Mouse (Mus musculus): ENCODE measurements around the gene Ubr3. TPM values are rescaled to one million over a fixed set of nuclear protein-coding genes. Genes with fewer than 3 reads are reported as not detected.

Ubr3 gene
- 42.9 and 53.9 TPM in 2 replicates for total RNA-seq (2014; rRNA removed)
- polyA plus RNA-seq (2015; fragmentation: Nextera tagmentation; extraction: Ambion mirVana), result 7.7 and 10.9 TPM in 2 replicates

- peak within 1 kb of the TSS; percentile 99 for H3K9ac ChIP-seq
- H3K27ac ChIP-seq (ENCODE audit: low read depth, low read length), result peak within 1 kb of the TSS; percentile 95
- TF ChIP-seq CTCF (IDR thresholded peaks at IDR 0.05; ENCODE audit: low read depth), result no peak
- H3K4me2 ChIP-seq (ENCODE audit: low read depth), result peak within 1 kb of the TSS; percentile 85
- peak; percentile 96 for DNase-seq
- no peaks in the 10 kb centered on the region; the same call in 1 of the 2 replicates for H3K4me1 ChIP-seq (ENCODE audit: insufficient read depth)
- H3K9me3 ChIP-seq (ENCODE audit: low read length), result no peaks in the 10 kb centered on the region
- peak within 1 kb of the TSS; percentile 99 for H3K4me3 ChIP-seq (ENCODE audit: low read depth, low read length)
- no peaks in the 10 kb centered on the region for H3K27me3 ChIP-seq (ENCODE audit: insufficient read depth, low read length)
- no peaks in the 10 kb centered on the region for H3K36me3 ChIP-seq (ENCODE audit: insufficient read depth)
- peak; percentile 99 for ATAC-seq
- WGBS, result under 1% methylated on average over 64 of the region's 65 CpGs
These were observed at the start of gene Ubr3 for GRCm38 (mm10) chr2:69897039-69897617. Ubr3 (plus strand) TSS chr2:69897246.

- ATAC-seq, result no peak
- Histone ChIP-seq H3K27ac (ENCODE audit: low read depth, low read length) (no peak overlapping the region), H3K27me3 (ENCODE audit: insufficient read depth, low read length) (no peaks in the 10 kb centered on the region), H3K4me1 (ENCODE audit: insufficient read depth) (no peaks in the 10 kb centered on the region), H3K9ac (no peak overlapping the region), H3K4me2 (ENCODE audit: low read depth) (no peak overlapping the region), H3K9me3 (ENCODE audit: low read length) (no peaks in the 10 kb centered on the region), H3K4me3 (ENCODE audit: low read depth, low read length) (no peak overlapping the region), H3K36me3 (ENCODE audit: insufficient read depth) (no peaks in the 10 kb centered on the region)
- no peak for DNase-seq
- WGBS, result 60% methylated on average over 6 of the region's 6 CpGs
- TF ChIP-seq CTCF (IDR thresholded peaks at IDR 0.05; ENCODE audit: low read depth), result no peak
These were observed 47.8 kb upstream of the Ubr3 start for GRCm38 (mm10) chr2:69849215-69849614.

- DNase-seq, result no peak
- no peak for TF ChIP-seq CTCF (IDR thresholded peaks at IDR 0.05; ENCODE audit: low read depth)
- Histone ChIP-seq H3K4me1 (ENCODE audit: insufficient read depth) (no peaks in the 10 kb centered on the region), H3K4me3 (ENCODE audit: low read depth, low read length) (no peak overlapping the region), H3K27ac (ENCODE audit: low read depth, low read length) (no peak overlapping the region), H3K27me3 (ENCODE audit: insufficient read depth, low read length) (no peaks in the 10 kb centered on the region), H3K9me3 (ENCODE audit: low read length) (no peaks in the 10 kb centered on the region), H3K4me2 (ENCODE audit: low read depth) (no peak overlapping the region), H3K9ac (no peak overlapping the region), H3K36me3 (ENCODE audit: insufficient read depth) (no peaks in the 10 kb centered on the region)
- 51% methylated on average over 2 of the region's 2 CpGs for WGBS
- no peak for ATAC-seq
These were observed 45.5 kb upstream of the Ubr3 start for GRCm38 (mm10) chr2:69851427-69852058.

DNA sequence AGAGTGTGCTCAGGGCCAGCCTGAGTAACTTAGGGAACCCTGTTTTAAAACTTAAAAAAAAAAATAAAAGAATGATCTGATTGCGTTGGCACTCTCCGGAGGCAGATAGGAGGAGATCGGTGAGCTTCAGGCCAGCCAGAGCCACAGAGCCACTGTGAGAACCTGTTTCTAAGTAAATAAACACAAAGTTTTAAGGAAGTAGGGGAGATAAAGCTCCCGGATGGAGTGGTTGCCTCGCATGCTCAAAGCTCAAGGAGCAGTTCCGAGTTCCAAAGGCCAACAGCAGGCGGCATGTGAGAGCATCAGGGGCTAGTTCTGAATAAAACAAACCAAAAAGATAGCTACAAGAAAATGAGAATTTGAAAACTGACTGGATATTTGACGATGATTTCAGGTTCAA, 40.7 kb upstream of the Ubr3 start:
- DNase-seq (no peak), ATAC-seq (no peak)
- WGBS, result 71% methylated on average over 8 of the region's 8 CpGs
- no peak overlapping the region for H3K9ac ChIP-seq
- H3K4me3 ChIP-seq (ENCODE audit: low read depth, low read length), result no peak overlapping the region
- H3K4me2 ChIP-seq (ENCODE audit: low read depth), result no peak overlapping the region
- no peaks in the 10 kb centered on the region for H3K9me3 ChIP-seq (ENCODE audit: low read length)
- TF ChIP-seq CTCF (IDR thresholded peaks at IDR 0.05; ENCODE audit: low read depth), result no peak
- H3K36me3 ChIP-seq (ENCODE audit: insufficient read depth), result no peaks in the 10 kb centered on the region
- H3K27me3 ChIP-seq (ENCODE audit: insufficient read depth, low read length), result no peaks in the 10 kb centered on the region
- H3K27ac ChIP-seq (ENCODE audit: low read depth, low read length), result no peak overlapping the region
- H3K4me1 ChIP-seq (ENCODE audit: insufficient read depth), result no peaks in the 10 kb centered on the region

GRCm38 (mm10) chr2:69857882-69858281, 39.2 kb upstream of the Ubr3 start:
- no peak for ATAC-seq
- 0 out of 2 replicates have a peak, but pooled peaks cover 7% of the 10 kb centered on the region for H3K4me1 ChIP-seq (ENCODE audit: insufficient read depth)
- H3K36me3 ChIP-seq (ENCODE audit: insufficient read depth), result no peaks in the 10 kb centered on the region
- no peak overlapping the region for H3K9ac ChIP-seq
- H3K27ac ChIP-seq (ENCODE audit: low read depth, low read length), result no peak overlapping the region
- WGBS, result 72% methylated on average over 1 of the region's 1 CpGs
- H3K27me3 ChIP-seq (ENCODE audit: insufficient read depth, low read length), result no peaks in the 10 kb centered on the region
- H3K4me3 ChIP-seq (ENCODE audit: low read depth, low read length), result no peak overlapping the region
- H3K9me3 ChIP-seq (ENCODE audit: low read length), result no peaks in the 10 kb centered on the region
- no peak for DNase-seq
- H3K4me2 ChIP-seq (ENCODE audit: low read depth), result no peak overlapping the region
- TF ChIP-seq CTCF (IDR thresholded peaks at IDR 0.05; ENCODE audit: low read depth), result peak; percentile 31; the same call in 1 of the 2 replicates

- WGBS, result 9% methylated on average over 13 of the region's 13 CpGs
- TF ChIP-seq CTCF (IDR thresholded peaks at IDR 0.05; ENCODE audit: low read depth), result no peak
- ATAC-seq, result peak; percentile 42
These were observed 36.0 kb upstream of the Ubr3 start for GRCm38 (mm10) chr2:69860972-69861452.

DNA sequence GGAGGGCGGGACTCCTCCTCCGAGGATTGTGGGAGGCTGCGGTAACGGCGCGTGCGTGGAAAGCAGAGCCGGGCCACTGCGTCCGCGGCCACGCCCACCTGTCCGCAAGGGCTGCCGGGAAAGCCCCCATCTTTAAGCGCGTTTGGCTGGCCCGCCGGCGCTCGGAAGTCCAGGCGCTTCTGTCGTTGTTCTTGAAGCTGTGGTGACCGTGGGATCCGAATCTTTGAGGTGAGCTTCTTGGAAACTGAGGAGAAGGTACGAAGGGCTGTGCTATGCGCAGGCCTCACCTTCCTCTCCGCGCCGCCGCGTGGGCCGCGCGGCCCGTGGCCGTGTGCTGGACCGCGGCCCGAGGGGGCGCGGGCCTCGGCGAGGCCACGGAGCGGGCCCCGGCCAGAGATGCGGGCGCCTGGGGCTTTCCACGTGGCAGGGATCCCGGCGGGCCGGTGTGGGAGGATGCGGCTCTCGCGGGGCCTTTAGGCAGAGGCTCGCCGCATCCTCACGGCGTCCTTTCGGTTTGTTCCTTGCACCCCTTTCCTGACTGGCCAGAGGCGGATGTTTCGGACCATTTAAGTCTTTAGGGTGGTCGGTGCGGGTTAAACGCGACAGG, 35.5 kb upstream of the Ubr3 start, which contains the start of gene Ssb:
TSS of gene Ssb (plus strand) at position 78 of the 607 bp plus-strand sequence.
- H3K27ac ChIP-seq (ENCODE audit: low read depth, low read length), result peak within 1 kb of the TSS; percentile 91
- H3K9ac ChIP-seq, result peak within 1 kb of the TSS; percentile 96
- TF ChIP-seq CTCF (IDR thresholded peaks at IDR 0.05; ENCODE audit: low read depth), result no peak
- no peaks in the 10 kb centered on the region for H3K9me3 ChIP-seq (ENCODE audit: low read length)
- DNase-seq, result peak; percentile 95
- no peaks in the 10 kb centered on the region for H3K36me3 ChIP-seq (ENCODE audit: insufficient read depth)
- WGBS, result 3% methylated on average over 57 of the region's 66 CpGs
- peak within 1 kb of the TSS; percentile 100 for H3K4me3 ChIP-seq (ENCODE audit: low read depth, low read length)
- no peaks in the 10 kb centered on the region for H3K27me3 ChIP-seq (ENCODE audit: insufficient read depth, low read length)
- 0 out of 2 replicates have a peak, but pooled peaks cover 7% of the 10 kb centered on the region for H3K4me1 ChIP-seq (ENCODE audit: insufficient read depth)
- peak; percentile 99 for ATAC-seq
- H3K4me2 ChIP-seq (ENCODE audit: low read depth), result peak within 1 kb of the TSS; percentile 60

More at GRCm38 (mm10) chr2:69860972-69861452, 36.0 kb upstream of the Ubr3 start:
- H3K9me3 ChIP-seq (ENCODE audit: low read length), result no peaks in the 10 kb centered on the region
- peak overlapping the region; percentile 100 for H3K4me3 ChIP-seq (ENCODE audit: low read depth, low read length)
- H3K27me3 ChIP-seq (ENCODE audit: insufficient read depth, low read length), result no peaks in the 10 kb centered on the region
- no peaks in the 10 kb centered on the region for H3K36me3 ChIP-seq (ENCODE audit: insufficient read depth)
- no peak for DNase-seq
- H3K9ac ChIP-seq, result peak overlapping the region; percentile 96
- H3K4me2 ChIP-seq (ENCODE audit: low read depth), result peak overlapping the region; percentile 60
- H3K4me1 ChIP-seq (ENCODE audit: insufficient read depth), result 0 out of 2 replicates have a peak, but pooled peaks cover 7% of the 10 kb centered on the region
- peak overlapping the region; percentile 91 for H3K27ac ChIP-seq (ENCODE audit: low read depth, low read length)

All from forebrain, postnatal 0 days (tissue).